Mouse (Mus musculus) hindbrain, postnatal 0 days (tissue): ENCODE measurements at regions not wholly inside any gene's neighbourhood (a gene's known extent, or its start where the extent isn't known, plus 50 kb on each side); places are given as distances from the start of the nearest gene placed in this dataset.

Source experiments
- ATAC-seq: fragments of 200-750 bp; cut with Nextera tagmentation; 2 replicates; pipeline ENCODE4 v1.8.0; 2017; ENCODE audit warnings: mild to moderate bottlenecking, moderate TSS enrichment, moderate library complexity
- DNase-seq: peaks from one replicate; pipeline ENCODE4 v3.0.0-alpha.2; 2015; ENCODE audit warnings: low spot score
- H3K27ac ChIP-seq: fragments of 300-500 bp; sonication (generic); 2 replicates; pipeline ENCODE4 v1.5.1; 2014; ENCODE audit warnings: mild to moderate bottlenecking
- H3K27me3 ChIP-seq: fragments of 300-500 bp; sonication (generic); 2 replicates; pipeline ENCODE4 v1.6.1; 2014; ENCODE audit warnings: low read length, mixed read lengths; ENCODE audit not compliant: insufficient read depth
- H3K36me3 ChIP-seq: fragments of 300-500 bp; sonication (generic); 2 replicates; pipeline ENCODE4 v1.6.1; 2014; ENCODE audit warnings: low read length, mixed read lengths; ENCODE audit not compliant: insufficient read depth
- H3K4me1 ChIP-seq: fragments of 300-500 bp; sonication (generic); 2 replicates; pipeline ENCODE4 v1.6.1; 2014; ENCODE audit warnings: antibody characterized with exemption, low read length, mixed read lengths; ENCODE audit not compliant: insufficient read depth
- H3K4me2 ChIP-seq: fragments of 300-500 bp; sonication (generic); 2 replicates; pipeline ENCODE4 v1.6.1; 2014; ENCODE audit warnings: low read depth, mild to moderate bottlenecking, low read length, moderate library complexity, mixed read lengths
- H3K4me3 ChIP-seq: fragments of 300-500 bp; sonication (generic); 2 replicates; pipeline ENCODE4 v1.5.1; 2014; ENCODE audit warnings: low read length
- H3K9ac ChIP-seq: fragments of 300-500 bp; sonication (generic); replicated peaks from 2 replicates; pipeline ENCODE4 v1.6.1; 2014; ENCODE audit warnings: mild to moderate bottlenecking, low read length, moderate library complexity, mixed read lengths
- H3K9me3 ChIP-seq: fragments of 300-500 bp; sonication (generic); 2 replicates; pipeline ENCODE4 v1.6.1; 2016; ENCODE audit warnings: low read length, mixed read lengths
- CTCF ChIP-seq: IDR thresholded peaks from 2 replicates; pipeline ENCODE4 v1.5.1; 2016; ENCODE audit warnings: antibody characterized with exemption, control low read depth, low read depth
- WGBS: fragments of 180-500 bp; shearing (Covaris S2); extraction: QIAGEN DNeasy Blood & Tissue Kit; methylation state at CpG from one replicate; pipeline ENCODE4 v1.1.7; 2014; 5-methylcytosine and 5-hydroxymethylcytosine counted together

- DNase-seq (no peak), ATAC-seq (no peak)
- H3K4me3 ChIP-seq, result no peak overlapping the region
- H3K27ac ChIP-seq, result no peak overlapping the region
- H3K9ac ChIP-seq, result no peak overlapping the region
- H3K9me3 ChIP-seq, result no peaks in the 10 kb centered on the region
- H3K36me3 ChIP-seq, result no peaks in the 10 kb centered on the region
- H3K4me1 ChIP-seq, result peaks cover 12% of the 10 kb centered on the region
- no peak for TF ChIP-seq CTCF
- no peaks in the 10 kb centered on the region for H3K27me3 ChIP-seq
- WGBS, result 84% methylated on average over 8 of the region's 8 CpGs
- H3K4me2 ChIP-seq, result no peak overlapping the region
Observed at GRCm38 (mm10) chr2:17859234-17859633, 128.0 kb upstream of the Nebl start.

- Histone ChIP-seq H3K4me3 (no peak overlapping the region), H3K27me3 (no peaks in the 10 kb centered on the region), H3K9ac (no peak overlapping the region), H3K36me3 (no peaks in the 10 kb centered on the region), H3K4me2 (no peak overlapping the region), H3K9me3 (no peaks in the 10 kb centered on the region), H3K27ac (no peak overlapping the region), H3K4me1 (peaks cover 16% of the 10 kb centered on the region)
- WGBS, result 65% methylated on average over 8 of the region's 8 CpGs
- no peak for TF ChIP-seq CTCF
- no peak for ATAC-seq
- DNase-seq, result no peak
Observed at GRCm38 (mm10) chr2:17858326-17858725, 127.1 kb upstream of the Nebl start.

- Histone ChIP-seq H3K9me3 (no peaks in the 10 kb centered on the region), H3K27ac (no peak overlapping the region), H3K9ac (no peak overlapping the region), H3K4me3 (no peak overlapping the region), H3K4me2 (no peak overlapping the region), H3K27me3 (no peaks in the 10 kb centered on the region), H3K4me1 (peaks cover 10% of the 10 kb centered on the region), H3K36me3 (no peaks in the 10 kb centered on the region)
- ATAC-seq, result no peak
- WGBS, result 83% methylated on average over 11 of the region's 11 CpGs
- TF ChIP-seq CTCF, result no peak
- no peak for DNase-seq
Observed at GRCm38 (mm10) chr2:17855566-17856264, 124.5 kb upstream of the Nebl start.

- no peak overlapping the region for H3K4me2 ChIP-seq
- H3K36me3 ChIP-seq, result no peaks in the 10 kb centered on the region
- H3K9me3 ChIP-seq, result no peaks in the 10 kb centered on the region
- no peak overlapping the region for H3K9ac ChIP-seq
- no peak overlapping the region for H3K27ac ChIP-seq
- DNase-seq (no peak), ATAC-seq (no peak)
- H3K27me3 ChIP-seq, result no peaks in the 10 kb centered on the region
- WGBS, result 43% methylated on average over 3 of the region's 3 CpGs
- peaks cover 8% of the 10 kb centered on the region; the same call in 1 of the 2 replicates for H3K4me1 ChIP-seq
- no peak overlapping the region for H3K4me3 ChIP-seq
- no peak for TF ChIP-seq CTCF
Observed at GRCm38 (mm10) chr2:17854088-17854487, 122.8 kb upstream of the Nebl start.

- Histone ChIP-seq H3K4me3 (no peak overlapping the region), H3K27ac (no peak overlapping the region), H3K36me3 (no peaks in the 10 kb centered on the region), H3K9me3 (no peaks in the 10 kb centered on the region), H3K4me2 (peak overlapping the region; percentile 54), H3K27me3 (no peaks in the 10 kb centered on the region), H3K4me1 (peaks cover 8% of the 10 kb centered on the region; the same call in 1 of the 2 replicates), H3K9ac (no peak overlapping the region)
- DNase-seq (no peak), ATAC-seq (no peak; the same call in 1 of the 2 replicates)
- WGBS, result 23% methylated on average over 11 of the region's 11 CpGs
- TF ChIP-seq CTCF, result no peak
Observed at GRCm38 (mm10) chr2:17853500-17854011, 122.3 kb upstream of the Nebl start.

- H3K9ac ChIP-seq, result peak overlapping the region; percentile 15; the same call in 1 of the 2 replicates
- WGBS, result 8% methylated on average over 16 of the region's 16 CpGs
Observed at GRCm38 (mm10) chr2:17852740-17853499, 121.7 kb upstream of the Nebl start.

GRCm38 (mm10) chr2:17850741-17851140 lies 119.5 kb upstream of the Nebl start:
- H3K4me3 ChIP-seq, result no peak overlapping the region
- no peak overlapping the region for H3K9ac ChIP-seq
- H3K27ac ChIP-seq, result no peak overlapping the region
- H3K36me3 ChIP-seq, result no peaks in the 10 kb centered on the region
- H3K9me3 ChIP-seq, result no peaks in the 10 kb centered on the region
- no peak for DNase-seq
- no peaks in the 10 kb centered on the region for H3K27me3 ChIP-seq
- no peak overlapping the region for H3K4me2 ChIP-seq
- no peak for ATAC-seq
- peaks cover 8% of the 10 kb centered on the region; the same call in 1 of the 2 replicates for H3K4me1 ChIP-seq
- 96% methylated on average over 4 of the region's 4 CpGs for WGBS
- TF ChIP-seq CTCF, result no peak

More at GRCm38 (mm10) chr2:17852740-17853499, 121.7 kb upstream of the Nebl start:
- Histone ChIP-seq H3K27me3 (no peaks in the 10 kb centered on the region), H3K4me3 (peak overlapping the region; percentile 27), H3K27ac (no peak overlapping the region), H3K36me3 (no peaks in the 10 kb centered on the region), H3K9me3 (no peaks in the 10 kb centered on the region), H3K4me2 (peak overlapping the region; percentile 54), H3K4me1 (peaks cover 8% of the 10 kb centered on the region; the same call in 1 of the 2 replicates)
- TF ChIP-seq CTCF, result no peak
- no peak for ATAC-seq
- DNase-seq, result peak; percentile 12
